Comparison of ENCODE assay signal across 17 mouse cellular contexts in the genomic region with DNA sequence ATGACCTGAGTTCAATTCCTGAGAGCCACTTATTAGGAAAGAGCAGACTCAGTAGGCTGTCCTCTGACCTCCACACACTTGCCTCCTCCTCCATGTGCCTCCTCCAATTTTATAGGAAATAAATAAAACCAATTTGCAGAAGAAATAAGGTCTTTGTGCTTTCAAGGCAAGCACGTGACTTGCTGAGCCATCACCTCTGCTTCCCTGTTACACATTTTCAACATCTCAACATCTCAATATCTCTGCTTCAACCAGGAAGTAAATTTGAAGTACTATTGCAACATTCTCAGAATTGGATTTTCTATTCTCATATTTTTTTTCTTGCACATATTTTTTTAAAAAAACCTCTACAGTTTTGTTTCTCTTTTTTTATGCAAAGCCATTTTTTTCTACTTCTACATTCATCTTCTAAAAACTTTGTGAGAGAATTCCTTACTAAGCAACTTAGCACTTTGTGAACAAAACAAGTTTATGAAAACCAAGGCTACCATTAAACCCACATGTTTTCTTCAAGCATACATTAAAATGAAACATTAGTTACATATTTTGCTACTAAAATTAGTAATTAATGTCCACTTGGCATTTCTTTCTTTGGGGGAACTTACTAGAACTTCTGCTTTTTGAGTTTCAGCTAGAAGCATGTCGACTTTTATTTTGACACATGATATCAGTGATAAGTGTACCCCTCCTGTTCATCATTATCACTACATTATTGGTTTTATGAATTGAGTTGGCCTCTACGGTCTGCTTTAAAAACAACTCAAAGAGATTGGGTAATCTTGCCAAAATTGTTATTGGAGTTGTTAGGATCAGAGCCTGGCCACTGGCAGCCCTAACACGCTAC. TPM values are rescaled to one million over a fixed set of nuclear protein-coding genes. Genes with fewer than 3 reads are reported as not detected.
A peak's percentile ranks its signal among the peaks of the same experiment; 100 is the strongest.
DNase-seq lines count a peak whose midpoint lies in the region; ATAC-seq and TF ChIP-seq lines count a peak whose summit lies in the region.
"Had no signal": no experiment of that assay in that cellular context is flagged by ENCODE, and none has a peak within 500 bp of the region (broad histone marks: within the 10 kb centered on the region; RNA-seq: fewer than 3 reads in every experiment).

No protein-coding gene starts in this region.

- ATAC-seq in lung, postnatal 0 days, result no peak
- ATAC-seq: forebrain, embryonic 15.5 days; intestine, embryonic 15.5 days had no signal

- in situ Hi-C loops in CH12.LX (cut with MboI; ENCODE audit: low pct_ligation_motif_present, low pct_unique_long_range_greater_than_20kb, low sequenced_read_pairs), result loop anchor here (5.0 kb wide), 1 partner anchor 34 kb away; a partner anchor contains a TSS

- H3K27me3 ChIP-seq in lung, postnatal 0 days (replicated peaks; ENCODE audit: insufficient read depth, low read length), result no peaks in the 10 kb centered on the region
- H3K27me3 ChIP-seq in CH12.LX (replicated peaks), result no peaks in the 10 kb centered on the region
- H3K27me3 ChIP-seq: embryonic facial prominence, embryonic 15.5 days; forebrain, embryonic 15.5 days; hindbrain, embryonic 13.5 days; intestine, embryonic 15.5 days; midbrain, embryonic 12.5 days; neural tube, embryonic 15.5 days had no signal

- H3K4me3 ChIP-seq in lung, postnatal 0 days (ENCODE audit: low read depth, low read length), result no peak overlapping the region
- H3K4me3 ChIP-seq in CH12.LX (replicated peaks in 1 of 3; ENCODE audit: low read depth in 2 of 3, low read length in 2 of 3, poor library complexity in 1 of 3), result no peak overlapping the region
- peak overlapping the region; percentile 33 for H3K4me3 ChIP-seq in bone marrow macrophage, adult 2 months (ENCODE audit: insufficient read depth, low read length)
- H3K4me3 ChIP-seq: embryonic facial prominence, embryonic 15.5 days; forebrain, embryonic 15.5 days; hindbrain, embryonic 13.5 days; intestine, embryonic 15.5 days; midbrain, embryonic 12.5 days; neural tube, embryonic 15.5 days had no signal

- H3K4me1 ChIP-seq in lung, postnatal 0 days (ENCODE audit: insufficient read depth, low read depth, low read length), result no peaks in the 10 kb centered on the region; the same call in 1 of the 2 replicates
- H3K4me1 ChIP-seq in CH12.LX (ENCODE audit: control insufficient read depth in 1 of 2, insufficient read depth in 2 of 2), result peaks cover 15 to 56% of the 10 kb centered on the region in 2 experiments
- H3K4me1 ChIP-seq in bone marrow macrophage, adult 2 months (ENCODE audit: control insufficient read depth, insufficient read depth, low read length), result peaks cover 68% of the 10 kb centered on the region
- H3K4me1 ChIP-seq: embryonic facial prominence, embryonic 15.5 days; forebrain, embryonic 15.5 days; hindbrain, embryonic 13.5 days; intestine, embryonic 15.5 days; midbrain, embryonic 12.5 days; neural tube, embryonic 15.5 days had no signal

- H3K9ac ChIP-seq in lung, postnatal 0 days (replicated peaks; ENCODE audit: low read depth), result no peak overlapping the region
- no peak overlapping the region for H3K9ac ChIP-seq in CH12.LX (ENCODE audit: insufficient read depth, low read depth)
- H3K9ac ChIP-seq: embryonic facial prominence, embryonic 15.5 days; forebrain, embryonic 15.5 days; hindbrain, embryonic 13.5 days; intestine, embryonic 15.5 days; midbrain, embryonic 12.5 days; neural tube, embryonic 15.5 days had no signal

- H3K4me2 ChIP-seq in lung, postnatal 0 days (replicated peaks; ENCODE audit: low read depth, low read length), result no peak overlapping the region
- H3K4me2 ChIP-seq in CH12.LX (ENCODE audit: insufficient read depth, low read depth, poor library complexity, severe bottlenecking), result no peak overlapping the region
- H3K4me2 ChIP-seq: embryonic facial prominence, embryonic 15.5 days; forebrain, embryonic 15.5 days; hindbrain, embryonic 13.5 days; intestine, embryonic 15.5 days; midbrain, embryonic 12.5 days; neural tube, embryonic 15.5 days had no signal

- no peak for TF ChIP-seq RAD21 in CH12.LX (IDR thresholded peaks at IDR 0.05; ENCODE audit: low read depth, low read length)

- no peaks in the 10 kb centered on the region for H3K9me3 ChIP-seq in lung, postnatal 0 days (ENCODE audit: low read length)
- H3K9me3 ChIP-seq in CH12.LX (replicated peaks; ENCODE audit: low read length), result no peaks in the 10 kb centered on the region
- H3K9me3 ChIP-seq: embryonic facial prominence, embryonic 15.5 days; forebrain, embryonic 15.5 days; hindbrain, embryonic 13.5 days; intestine, embryonic 15.5 days; midbrain, embryonic 12.5 days; neural tube, embryonic 15.5 days had no signal

- no peak for TF ChIP-seq CTCF in lung, postnatal 0 days (IDR thresholded peaks at IDR 0.05)
- no peak for TF ChIP-seq CTCF in CH12.LX (conservative IDR thresholded peaks at IDR 0.05 in 1 of 2, IDR thresholded peaks at IDR 0.05 in 1 of 2; ENCODE audit: low read depth in 2 of 2, low read length in 2 of 2)
- no peak for TF ChIP-seq CTCF in bone marrow macrophage, adult 2 months (IDR thresholded peaks at IDR 0.05; ENCODE audit: low read depth, low read length)

- WGBS in lung, postnatal 0 days, result 58% methylated on average over 4 of the region's 4 CpGs

- no peaks in the 10 kb centered on the region for H3K79me2 ChIP-seq in CH12.LX (replicated peaks; ENCODE audit: control insufficient read depth, extremely low read depth, insufficient read depth, poor library complexity, severe bottlenecking)

- dilution Hi-C loops in CH12.LX (cut with MboI; ENCODE audit: extremely low pct_ligation_motif_present, extremely low pct_unique_long_range_greater_than_20kb, low sequenced_read_pairs), result no loop called here

- no peak overlapping the region for H3K27ac ChIP-seq in lung, postnatal 0 days (ENCODE audit: low read length)
- H3K27ac ChIP-seq in CH12.LX (ENCODE audit: insufficient read depth, low read depth), result no peak overlapping the region
- H3K27ac ChIP-seq in bone marrow macrophage, adult 2 months (ENCODE audit: insufficient read depth, low read depth, low read length), result peak overlapping the region; percentile 99
- H3K27ac ChIP-seq: embryonic facial prominence, embryonic 15.5 days; forebrain, embryonic 15.5 days; hindbrain, embryonic 13.5 days; intestine, embryonic 15.5 days; midbrain, embryonic 12.5 days; neural tube, embryonic 15.5 days had no signal

- no peak for TF ChIP-seq POLR2A in CH12.LX (IDR thresholded peaks at IDR 0.05; ENCODE audit: low read depth, low read length)
- TF ChIP-seq POLR2A in bone marrow macrophage, adult 2 months (IDR thresholded peaks at IDR 0.05; ENCODE audit: borderline replicate concordance, low read depth, low read length), result no peak

- DNase-seq in lung, postnatal 0 days (ENCODE audit: low spot score), result peak; percentile 37
- DNase-seq in lung, adult 18-20 months, result no peak
- DNase-seq in CH12.LX (ENCODE audit: extremely low read depth), result no peak
- peak; percentile 34 for DNase-seq in skeletal muscle tissue, adult 2 months (ENCODE audit: low read depth, low spot score)
- DNase-seq in adrenal gland, postnatal 25 days, result no peak
- no peak for DNase-seq in neural tube, embryonic 10.5 days (ENCODE audit: extremely low spot score, low spot score)
- DNase-seq: adrenal gland, postnatal 10 days; cerebellum, adult 9-10 months; liver; right cerebral cortex, postnatal 25 days had no signal

- no peak for TF ChIP-seq EP300 in lung, postnatal 0 days (IDR thresholded peaks at IDR 0.05)
- no peak for TF ChIP-seq EP300 in CH12.LX (IDR thresholded peaks at IDR 0.05; ENCODE audit: low read length)

- no peaks in the 10 kb centered on the region for H3K36me3 ChIP-seq in lung, postnatal 0 days (ENCODE audit: insufficient read depth, low read length)
- H3K36me3 ChIP-seq in CH12.LX (replicated peaks in 1 of 2; ENCODE audit: control insufficient read depth in 1 of 2, insufficient read depth in 1 of 2, low read length in 1 of 2), result no peaks in the 10 kb centered on the region
- H3K36me3 ChIP-seq: embryonic facial prominence, embryonic 15.5 days; forebrain, embryonic 15.5 days; hindbrain, embryonic 13.5 days; intestine, embryonic 15.5 days; midbrain, embryonic 12.5 days; neural tube, embryonic 15.5 days had no signal

TF ChIP-seq in CH12.LX, 34 proteins besides CTCF, POLR2A, EP300 and RAD21:
- TF ChIP-seq E2F4 (IDR thresholded peaks at IDR 0.05; ENCODE audit: insufficient replicate concordance, low read depth, low read length) (no peak), ELF1 (IDR thresholded peaks at IDR 0.05; ENCODE audit: low read depth, low read length) (0 out of 2 replicates have a peak, but pooled peaks have one; percentile 45), ZNF384 (IDR thresholded peaks at IDR 0.05; ENCODE audit: low read depth, low read length) (peak; percentile 89), BHLHE40 (IDR thresholded peaks at IDR 0.05; ENCODE audit: low read depth, low read length) (peak; percentile 16; the same call in 1 of the 2 replicates)

RNA-seq across cellular contexts. Expression of a gene that starts 35.5 kb away (rescaled TPM):
- polyA plus RNA-seq in lung, postnatal 0 days (2015; fragmentation: Nextera tagmentation; extraction: Ambion mirVana), result 205 and 244 TPM in 2 replicates
- 176 and 184 TPM in 2 replicates for total RNA-seq in CH12.LX (2012; rRNA removed)
- 513 and 576 TPM in 2 replicates for total RNA-seq in CH12.LX (2014; rRNA removed)
- 374 and 427 TPM in 2 replicates for polyA plus RNA-seq in CH12.LX (2012; ENCODE audit: insufficient read length, low read depth)
- 624 and 643 TPM in 2 replicates for polyA plus RNA-seq in bone marrow macrophage, adult 2 months (2012; ENCODE audit: insufficient read depth, insufficient read length, missing spikeins)
- 133 and 164 TPM in 2 replicates for total RNA-seq in adrenal gland, postnatal 25 days (2021)

Comparison
In these comparisons a context has a peak if more than half of its experiments do, and no peak if none do; other contexts are left out.
1. DNase-seq: peak in lung, postnatal 0 days (single experiment) and skeletal muscle tissue, adult 2 months (single experiment); none in lung, adult 18-20 months (0 of 2), CH12.LX (single experiment), adrenal gland, postnatal 25 days (single experiment) and neural tube, embryonic 10.5 days (single experiment).